Mouse (Mus musculus) liver, embryonic 14.5 days (tissue): Measurements from ENCODE around the gene Etv6. TPM values are rescaled to one million over a fixed set of nuclear protein-coding genes. Genes with fewer than 3 reads are reported as not detected.

Experiments used
- ATAC-seq: fragments of 200-750 bp; cut with Nextera tagmentation; 2 replicates; pipeline ENCODE4 v1.8.0; 2017; ENCODE audit warnings: moderate number of reproducible peaks, mild to moderate bottlenecking, moderate library complexity; ENCODE audit not compliant: insufficient read depth
- DNase-seq, 3 experiments: peaks; one replicate each; pipeline ENCODE4 v3.0.0-alpha.2; 2012 to 2013; ENCODE audit warnings: low read depth in 3 of 3, low spot score in 3 of 3
- H3K27ac ChIP-seq: fragments of 300-500 bp; sonication (generic); 2 replicates; pipeline ENCODE4 v1.5.1; 2014; ENCODE audit warnings: moderate library complexity, mild to moderate bottlenecking, control low read depth, inconsistent platforms
- H3K27me3 ChIP-seq: fragments of 300-500 bp; sonication (generic); 2 replicates; pipeline ENCODE4 v1.6.1; 2014; ENCODE audit warnings: mild to moderate bottlenecking, low read length, moderate library complexity; ENCODE audit not compliant: control insufficient read depth, insufficient read depth
- H3K36me3 ChIP-seq: fragments of 300-500 bp; sonication (generic); replicated peaks from 2 replicates; pipeline ENCODE4 v1.6.1; 2014; ENCODE audit warnings: low read depth; ENCODE audit not compliant: control insufficient read depth, insufficient read depth
- H3K4me1 ChIP-seq, 2 experiments: fragments of 200-500 bp in 1 of 2; fragments of 300-500 bp in 1 of 2; sonication (generic) in 1 of 2; replicated peaks; 2 replicates each; pipeline ENCODE4 v1.6.1; 2012 to 2014; ENCODE audit warnings: antibody characterized with exemption in 1 of 2, inconsistent platforms in 1 of 2, low read length in 1 of 2; ENCODE audit not compliant: control insufficient read depth in 2 of 2, insufficient read depth in 2 of 2
- H3K4me2 ChIP-seq: fragments of 300-500 bp; sonication (generic); 2 replicates; pipeline ENCODE4 v1.6.1; 2014; ENCODE audit warnings: low read depth, mild to moderate bottlenecking, control low read depth, moderate library complexity
- H3K4me3 ChIP-seq, 2 experiments: fragments of 200-500 bp in 1 of 2; fragments of 300-500 bp in 1 of 2; sonication (generic) in 1 of 2; 2 replicates each; pipeline ENCODE4 v1.5.1; 2012 to 2014; ENCODE audit warnings: low read depth in 2 of 2, low read length in 2 of 2, mild to moderate bottlenecking in 2 of 2, control low read depth in 1 of 2, inconsistent platforms in 1 of 2, moderate library complexity in 1 of 2; ENCODE audit not compliant: insufficient read depth in 1 of 2
- H3K9ac ChIP-seq: fragments of 300-500 bp; sonication (generic); replicated peaks from 2 replicates; pipeline ENCODE4 v1.6.1; 2014; ENCODE audit warnings: mild to moderate bottlenecking, control low read depth, moderate library complexity
- H3K9me3 ChIP-seq: fragments of 300-500 bp; sonication (generic); 2 replicates; pipeline ENCODE4 v1.6.1; 2016; ENCODE audit warnings: low read length, mixed read lengths; ENCODE audit not compliant: control insufficient read depth
- CTCF ChIP-seq: IDR thresholded peaks from 2 replicates; pipeline ENCODE4 v1.5.1; 2016; ENCODE audit warnings: antibody characterized with exemption, low read depth, control low read depth
- EP300 ChIP-seq: IDR thresholded peaks from 2 replicates; pipeline ENCODE4 v1.6.1; 2016; ENCODE audit warnings: antibody characterized with exemption, low read depth
- WGBS: fragments of 180-500 bp; shearing (Covaris S2); extraction: QIAGEN DNeasy Blood & Tissue Kit; methylation state at CpG from one replicate; pipeline ENCODE4 v1.1.7; 2014; ENCODE audit not compliant: insufficient replicate concordance; 5-methylcytosine and 5-hydroxymethylcytosine counted together
- polyA plus RNA-seq, 2 experiments: library from polyadenylated mRNA; depleted of rRNA in 1 of 2; stranded (reverse) in 1 of 2; unstranded in 1 of 2; fragments of >200 nt; fragmentation: Nextera tagmentation in 1 of 2; extraction: Ambion mirVana in 1 of 2; gene quantifications; 2 replicates each; pipeline versions ENCODE4 v1.2.1 to v1.2.3; 2012 to 2014

Etv6 gene
- polyA plus RNA-seq, 2 experiments: 2.6 to 3.0 TPM

DNA sequence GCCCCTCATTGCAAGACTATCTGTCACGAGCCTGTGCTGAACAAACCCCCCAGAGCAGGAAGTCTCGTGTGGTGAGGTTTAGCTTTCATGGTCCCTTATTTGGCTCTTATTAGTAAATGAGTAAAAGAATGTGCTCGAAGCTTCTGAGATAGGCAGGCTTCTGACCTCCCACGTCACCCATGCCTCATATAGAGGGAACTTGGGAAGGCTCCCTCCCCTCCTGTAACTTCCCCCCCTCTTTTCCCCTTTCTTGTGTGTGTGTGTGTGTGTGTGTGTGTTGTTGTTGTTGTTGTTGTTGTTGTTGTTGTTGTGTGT, 54.8 kb downstream of the Etv6 start:
- no peak for TF ChIP-seq EP300
- TF ChIP-seq CTCF: no peak
- Histone ChIP-seq H3K27ac (no peak overlapping the region), H3K27me3 (no peaks in the 10 kb centered on the region), H3K9ac (no peak overlapping the region), H3K4me1 (peaks cover 0 to 16% of the 10 kb centered on the region in 2 experiments; a peak in 3 of 4 replicates), H3K9me3 (no peaks in the 10 kb centered on the region), H3K4me2 (no peak overlapping the region), H3K4me3 (no peak overlapping the region), H3K36me3 (no peaks in the 10 kb centered on the region)
- ATAC-seq (no peak), DNase-seq (no peak)
- WGBS: 32% methylated on average over 4 of the region's 4 CpGs

DNA sequence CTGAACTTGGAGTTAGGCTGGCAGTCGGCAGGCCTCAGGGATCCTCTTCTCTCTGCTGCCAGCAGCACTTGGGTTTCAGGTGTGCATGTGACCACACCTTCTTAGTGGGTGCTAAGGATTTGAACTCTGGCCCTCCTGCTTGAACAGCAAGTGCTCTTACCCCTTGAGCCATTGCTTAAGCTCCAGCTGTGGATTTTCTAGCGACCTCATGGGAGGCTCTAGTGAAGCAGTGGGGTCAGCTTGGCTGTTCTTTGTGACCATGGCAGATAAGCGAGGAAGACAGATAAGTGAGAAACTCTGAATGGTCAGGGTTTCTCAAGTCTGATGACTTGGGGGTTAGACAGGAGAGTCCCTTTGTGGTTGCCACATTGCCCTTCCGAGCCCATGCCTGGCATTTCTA, 55.4 kb downstream of the Etv6 start:
- no peak overlapping the region for H3K4me3 ChIP-seq
- H3K9ac ChIP-seq: no peak overlapping the region
- H3K4me1 ChIP-seq: peaks cover 0 to 18% of the 10 kb centered on the region in 2 experiments; a peak in 3 of 4 replicates
- 40% methylated on average over 4 of the region's 4 CpGs for WGBS
- H3K36me3 ChIP-seq: no peaks in the 10 kb centered on the region
- no peaks in the 10 kb centered on the region for H3K27me3 ChIP-seq
- no peak overlapping the region for H3K27ac ChIP-seq
- DNase-seq: no peak
- TF ChIP-seq EP300: no peak
- TF ChIP-seq CTCF: no peak
- no peaks in the 10 kb centered on the region for H3K9me3 ChIP-seq
- no peak overlapping the region for H3K4me2 ChIP-seq
- no peak for ATAC-seq

DNA sequence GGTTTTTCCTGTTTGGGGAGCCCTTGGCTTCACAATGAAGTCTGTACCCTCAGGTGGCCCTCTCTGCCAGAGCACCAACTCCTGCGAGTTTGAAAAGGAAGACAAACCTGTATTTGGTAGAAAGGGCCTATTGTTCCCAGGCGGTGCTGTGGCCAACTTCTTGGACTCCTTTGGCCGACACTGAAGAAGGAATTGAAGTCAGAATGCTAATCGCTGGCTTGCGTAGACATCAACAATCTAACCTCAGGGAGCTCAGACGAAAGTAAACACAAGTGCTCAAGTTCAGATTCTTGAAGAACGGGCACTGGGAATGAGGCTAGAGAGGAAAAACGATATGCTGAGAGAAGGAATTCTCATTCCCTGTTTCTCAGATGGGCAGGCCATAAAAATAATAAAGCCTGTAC, 55.9 kb downstream of the Etv6 start:
- no peak overlapping the region for H3K4me2 ChIP-seq
- TF ChIP-seq CTCF (no peak), EP300 (no peak)
- H3K27ac ChIP-seq: no peak overlapping the region
- ATAC-seq: no peak
- no peaks in the 10 kb centered on the region for H3K36me3 ChIP-seq
- peaks cover 0 to 18% of the 10 kb centered on the region in 2 experiments; a peak in 3 of 4 replicates for H3K4me1 ChIP-seq
- H3K9ac ChIP-seq: no peak overlapping the region
- 65% methylated on average over 8 of the region's 8 CpGs for WGBS
- no peaks in the 10 kb centered on the region for H3K9me3 ChIP-seq
- DNase-seq: no peak
- H3K4me3 ChIP-seq: no peak overlapping the region
- no peaks in the 10 kb centered on the region for H3K27me3 ChIP-seq

- Histone ChIP-seq H3K36me3 (no peaks in the 10 kb centered on the region), H3K27me3 (no peaks in the 10 kb centered on the region), H3K4me2 (no peak overlapping the region), H3K9me3 (no peaks in the 10 kb centered on the region), H3K9ac (no peak overlapping the region), H3K27ac (no peak overlapping the region), H3K4me3 (no peak overlapping the region), H3K4me1 (peaks cover 0 to 18% of the 10 kb centered on the region in 2 experiments; a peak in 3 of 4 replicates)
- WGBS: 72% methylated on average over 5 of the region's 5 CpGs
- DNase-seq: no peak
- no peak for TF ChIP-seq EP300
- no peak for TF ChIP-seq CTCF
- no peak for ATAC-seq
Measured at GRCm38 (mm10) chr6:134094066-134094465, 58.6 kb downstream of the Etv6 start.

DNA sequence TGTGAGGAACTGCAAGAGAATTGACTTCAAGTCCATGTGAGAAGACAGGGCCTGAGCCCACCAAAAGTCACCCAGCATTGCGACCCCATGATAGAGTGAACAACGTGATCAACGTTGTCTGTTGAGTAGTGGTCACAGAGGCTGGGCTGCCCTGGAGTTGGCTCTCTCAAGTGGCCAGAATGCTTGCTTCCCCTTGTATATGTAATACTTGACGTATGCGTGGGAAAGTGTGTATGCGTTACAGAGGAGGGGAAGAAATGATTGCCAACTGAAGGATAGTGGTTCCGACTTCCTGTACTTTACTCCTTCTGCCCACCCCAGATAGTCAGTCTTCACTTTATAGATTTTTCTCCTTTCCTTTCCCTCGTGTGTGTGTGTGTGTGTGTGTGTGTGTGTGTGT, 59.1 kb downstream of the Etv6 start:
- no peak overlapping the region for H3K9ac ChIP-seq
- H3K27me3 ChIP-seq: no peaks in the 10 kb centered on the region
- H3K4me3 ChIP-seq: no peak overlapping the region
- no peaks in the 10 kb centered on the region for H3K9me3 ChIP-seq
- DNase-seq: no peak
- WGBS: 33% methylated on average over 8 of the region's 8 CpGs
- TF ChIP-seq CTCF (no peak), EP300 (no peak)
- H3K4me2 ChIP-seq: no peak overlapping the region
- no peaks in the 10 kb centered on the region for H3K36me3 ChIP-seq
- peaks cover 0 to 16% of the 10 kb centered on the region in 2 experiments; a peak in 3 of 4 replicates for H3K4me1 ChIP-seq
- no peak for ATAC-seq
- no peak overlapping the region for H3K27ac ChIP-seq
